9 mouse cellular contexts compared by ENCODE assay signal in genomic region chr15:8896391-8896790, GRCm38 (mm10).
A peak's percentile ranks its signal among the peaks of the same experiment; 100 is the strongest.
DNase-seq lines count a peak whose midpoint lies in the region; ATAC-seq lines count a peak whose summit lies in the region.
"Had no signal": no experiment of that assay in that cellular context is flagged by ENCODE, and none has a peak within 500 bp of the region (broad histone marks: within the 10 kb centered on the region; RNA-seq: fewer than 3 reads in every experiment).

No protein-coding gene starts in this region.

- H3K9me3 ChIP-seq in hindbrain, embryonic 14.5 days (ENCODE audit: control insufficient read depth, low read length): no peaks in the 10 kb centered on the region
- no peaks in the 10 kb centered on the region for H3K9me3 ChIP-seq in hindbrain, embryonic 12.5 days (replicated peaks)
- H3K9me3 ChIP-seq in heart, embryonic 11.5 days (replicated peaks; ENCODE audit: control insufficient read depth, low read length): no peaks in the 10 kb centered on the region

- H3K9ac ChIP-seq in hindbrain, embryonic 14.5 days: no peak overlapping the region
- no peak overlapping the region for H3K9ac ChIP-seq in hindbrain, embryonic 12.5 days
- H3K9ac ChIP-seq in heart, embryonic 11.5 days (ENCODE audit: low read depth, low read length): no peak overlapping the region

- H3K4me2 ChIP-seq in hindbrain, embryonic 14.5 days (replicated peaks): no peak overlapping the region
- H3K4me2 ChIP-seq in hindbrain, embryonic 12.5 days (replicated peaks): no peak overlapping the region
- H3K4me2 ChIP-seq in heart, embryonic 11.5 days: no peak overlapping the region

- 65% methylated on average over 12 of the region's 12 CpGs for WGBS in hindbrain, embryonic 14.5 days
- WGBS in hindbrain, embryonic 12.5 days: 71% methylated on average over 12 of the region's 12 CpGs
- WGBS in heart, embryonic 11.5 days (ENCODE audit: insufficient replicate concordance): 79% methylated on average over 12 of the region's 12 CpGs

- ATAC-seq in hindbrain, embryonic 14.5 days (ENCODE audit: low FRiP score): peak; percentile 55; the same call in 1 of the 2 replicates
- no peak for ATAC-seq in hindbrain, embryonic 12.5 days (ENCODE audit: low FRiP score)
- no peak for ATAC-seq in heart, embryonic 11.5 days (replicated peaks; ENCODE audit: insufficient number of reproducible peaks, low FRiP score, low TSS enrichment)

- no peaks in the 10 kb centered on the region for H3K27me3 ChIP-seq in hindbrain, embryonic 14.5 days (ENCODE audit: control insufficient read depth, insufficient read depth, low read length)
- H3K27me3 ChIP-seq in hindbrain, embryonic 12.5 days: no peaks in the 10 kb centered on the region
- no peaks in the 10 kb centered on the region for H3K27me3 ChIP-seq in heart, embryonic 11.5 days (ENCODE audit: control insufficient read depth, insufficient read depth, low read length)

- peak; percentile 40 for DNase-seq in hindbrain, embryonic 14.5 days (ENCODE audit: low spot score)
- DNase-seq in cerebellum, adult 9-11 months: peak; percentile 86
- peak; percentile 49 for DNase-seq in gastrocnemius, postnatal 14 days
- peak; percentile 17 for DNase-seq in mesoderm, embryonic 11.5 days (ENCODE audit: low read depth, low spot score)
- DNase-seq in adrenal gland, adult 18-20 months (ENCODE audit: low spot score in 2 of 2): no peak
- no peak for DNase-seq in lung, postnatal 4 days

- intact Hi-C loops in gastrocnemius, postnatal 14 days (cut with DNase I; ENCODE audit: low total_unique reads): no loop called here

- no peak overlapping the region for H3K4me3 ChIP-seq in hindbrain, embryonic 14.5 days (replicated peaks; ENCODE audit: low read length)
- H3K4me3 ChIP-seq in hindbrain, embryonic 12.5 days: no peak overlapping the region
- no peak overlapping the region for H3K4me3 ChIP-seq in heart, embryonic 11.5 days (ENCODE audit: low read depth, low read length)

- no peaks in the 10 kb centered on the region for H3K4me1 ChIP-seq in hindbrain, embryonic 14.5 days (replicated peaks; ENCODE audit: control insufficient read depth, insufficient read depth, low read length)
- no peaks in the 10 kb centered on the region for H3K4me1 ChIP-seq in hindbrain, embryonic 12.5 days
- 0 out of 2 replicates have a peak, but pooled peaks cover 3% of the 10 kb centered on the region for H3K4me1 ChIP-seq in heart, embryonic 11.5 days (ENCODE audit: control insufficient read depth, insufficient read depth, low read length)

- H3K27ac ChIP-seq in hindbrain, embryonic 14.5 days: no peak overlapping the region
- no peak overlapping the region for H3K27ac ChIP-seq in hindbrain, embryonic 12.5 days
- H3K27ac ChIP-seq in heart, embryonic 11.5 days (ENCODE audit: low read depth, low read length): no peak overlapping the region
- H3K27ac ChIP-seq: kidney, postnatal 0 days had no signal

- H3K36me3 ChIP-seq in hindbrain, embryonic 14.5 days (replicated peaks; ENCODE audit: control insufficient read depth, insufficient read depth): no peaks in the 10 kb centered on the region
- no peaks in the 10 kb centered on the region for H3K36me3 ChIP-seq in hindbrain, embryonic 12.5 days
- H3K36me3 ChIP-seq in heart, embryonic 11.5 days (ENCODE audit: control insufficient read depth, insufficient read depth, low read length): no peaks in the 10 kb centered on the region

Comparison
In these comparisons a context has a peak if more than half of its experiments do, and no peak if none do; other contexts are left out.
1. DNase-seq: peak in hindbrain, embryonic 14.5 days (single experiment), cerebellum, adult 9-11 months (single experiment), gastrocnemius, postnatal 14 days (single experiment) and mesoderm, embryonic 11.5 days (single experiment); none in adrenal gland, adult 18-20 months (0 of 2) and lung, postnatal 4 days (0 of 2).